Mouse (Mus musculus) limb, embryonic 13.5 days (tissue): ENCODE results near the gene Msh5. TPM values are rescaled to one million over a fixed set of nuclear protein-coding genes. Genes with fewer than 3 reads are reported as not detected.

Source experiments
- ATAC-seq: fragments of 200-750 bp; cut with Nextera tagmentation; 2 replicates; pipeline ENCODE4 v1.8.0; 2017; ENCODE audit warnings: low read depth, moderate number of reproducible peaks, moderate TSS enrichment; ENCODE audit not compliant: low FRiP score
- H3K27ac ChIP-seq: fragments of 300-500 bp; sonication (generic); 2 replicates; pipeline ENCODE4 v1.5.1; 2015; ENCODE audit warnings: inconsistent platforms, mild to moderate bottlenecking, moderate library complexity
- H3K27me3 ChIP-seq: fragments of 300-500 bp; sonication (generic); 2 replicates; pipeline ENCODE4 v1.6.1; 2015; ENCODE audit warnings: mild to moderate bottlenecking, inconsistent platforms
- H3K36me3 ChIP-seq: fragments of 300-500 bp; sonication (generic); 2 replicates; pipeline ENCODE4 v1.6.1; 2015; ENCODE audit warnings: inconsistent platforms, mild to moderate bottlenecking, moderate library complexity
- H3K4me1 ChIP-seq: fragments of 300-500 bp; sonication (generic); 2 replicates; pipeline ENCODE4 v1.6.1; 2015; ENCODE audit warnings: inconsistent platforms
- H3K4me2 ChIP-seq: fragments of 300-500 bp; sonication (generic); replicated peaks from 2 replicates; pipeline ENCODE4 v1.6.1; 2015; ENCODE audit warnings: inconsistent platforms, mild to moderate bottlenecking, moderate library complexity
- H3K4me3 ChIP-seq: fragments of 300-500 bp; sonication (generic); 2 replicates; pipeline ENCODE4 v1.5.1; 2015; ENCODE audit warnings: moderate library complexity, mild to moderate bottlenecking, inconsistent platforms
- H3K9ac ChIP-seq: fragments of 300-500 bp; sonication (generic); 2 replicates; pipeline ENCODE4 v1.6.1; 2015; ENCODE audit warnings: mild to moderate bottlenecking, inconsistent platforms
- H3K9me3 ChIP-seq: fragments of 300-500 bp; sonication (generic); 2 replicates; pipeline ENCODE4 v1.6.1; 2016; ENCODE audit warnings: inconsistent platforms
- WGBS: fragments of 180-500 bp; shearing (Covaris S2); methylation state at CpG from one replicate; pipeline ENCODE4 v1.1.7; 2015; 5-methylcytosine and 5-hydroxymethylcytosine counted together
- polyA plus RNA-seq: library from polyadenylated mRNA; unstranded; fragments of >200 nt; fragmentation: Nextera tagmentation; extraction: Ambion mirVana; gene quantifications from 2 replicates; pipeline ENCODE4 v1.2.1, GENCODE M21; 2015

The Msh5 gene
- polyA plus RNA-seq, 1 experiment from 2014 or later, result 2.6 TPM

GRCm38 (mm10) chr17:35024261-35024660 is 22.3 kb downstream of the Msh5 start:
- H3K9ac ChIP-seq, result peak overlapping the region; percentile 31; the same call in 1 of the 2 replicates
- WGBS, result 73% methylated on average over 13 of the region's 13 CpGs
- H3K4me1 ChIP-seq, result peaks cover 33% of the 10 kb centered on the region
- H3K9me3 ChIP-seq, result no peaks in the 10 kb centered on the region
- no peak overlapping the region for H3K4me2 ChIP-seq
- H3K27ac ChIP-seq, result no peak overlapping the region
- ATAC-seq, result no peak
- H3K27me3 ChIP-seq, result no peaks in the 10 kb centered on the region
- no peak overlapping the region for H3K4me3 ChIP-seq
- H3K36me3 ChIP-seq, result no peaks in the 10 kb centered on the region

- H3K9ac ChIP-seq, result peak overlapping the region; percentile 31
- H3K4me2 ChIP-seq, result no peak overlapping the region
- H3K4me1 ChIP-seq, result peaks cover 33% of the 10 kb centered on the region
- ATAC-seq, result no peak
- H3K36me3 ChIP-seq, result no peaks in the 10 kb centered on the region
- no peaks in the 10 kb centered on the region for H3K9me3 ChIP-seq
- 67% methylated on average over 4 of the region's 4 CpGs for WGBS
- H3K27me3 ChIP-seq, result no peaks in the 10 kb centered on the region
- H3K4me3 ChIP-seq, result no peak overlapping the region
- H3K27ac ChIP-seq, result no peak overlapping the region
Measured at GRCm38 (mm10) chr17:35023756-35024155, 22.8 kb downstream of the Msh5 start.

DNA sequence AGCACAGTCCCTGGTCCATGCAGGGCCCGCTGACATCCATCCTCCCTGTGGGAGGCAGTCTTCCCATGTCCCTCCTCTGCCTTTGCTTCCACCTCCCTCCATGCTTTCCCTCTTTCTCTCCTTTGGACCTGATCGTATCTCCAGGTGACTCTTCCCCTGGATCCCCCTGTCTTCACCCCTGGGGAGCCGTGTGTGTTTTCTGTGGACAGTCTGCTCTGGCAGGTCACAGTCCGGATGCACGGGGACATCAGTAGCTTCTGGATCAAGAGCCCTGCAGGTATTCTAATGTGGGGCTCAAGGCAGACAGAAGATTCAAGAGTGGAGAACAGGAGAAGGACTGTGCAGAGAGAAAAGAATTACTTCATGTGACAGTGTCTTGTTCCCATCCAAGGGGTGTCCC is 23.3 kb downstream of the Msh5 start:
- Histone ChIP-seq H3K9ac (no peak overlapping the region; the same call in 1 of the 2 replicates), H3K27me3 (no peaks in the 10 kb centered on the region), H3K4me1 (peaks cover 33% of the 10 kb centered on the region), H3K27ac (no peak overlapping the region), H3K9me3 (no peaks in the 10 kb centered on the region), H3K4me3 (no peak overlapping the region), H3K4me2 (no peak overlapping the region), H3K36me3 (no peaks in the 10 kb centered on the region)
- ATAC-seq, result no peak
- 84% methylated on average over 5 of the region's 5 CpGs for WGBS

GRCm38 (mm10) chr17:35022541-35023060 is 23.9 kb downstream of the Msh5 start:
- no peaks in the 10 kb centered on the region for H3K27me3 ChIP-seq
- H3K27ac ChIP-seq, result no peak overlapping the region
- no peak overlapping the region for H3K4me3 ChIP-seq
- peaks cover 28% of the 10 kb centered on the region for H3K4me1 ChIP-seq
- peaks cover 3% of the 10 kb centered on the region; the same call in 1 of the 2 replicates for H3K36me3 ChIP-seq
- H3K9ac ChIP-seq, result no peak overlapping the region; the same call in 1 of the 2 replicates
- no peaks in the 10 kb centered on the region for H3K9me3 ChIP-seq
- WGBS, result 95% methylated on average over 8 of the region's 8 CpGs
- ATAC-seq, result no peak
- no peak overlapping the region for H3K4me2 ChIP-seq

DNA sequence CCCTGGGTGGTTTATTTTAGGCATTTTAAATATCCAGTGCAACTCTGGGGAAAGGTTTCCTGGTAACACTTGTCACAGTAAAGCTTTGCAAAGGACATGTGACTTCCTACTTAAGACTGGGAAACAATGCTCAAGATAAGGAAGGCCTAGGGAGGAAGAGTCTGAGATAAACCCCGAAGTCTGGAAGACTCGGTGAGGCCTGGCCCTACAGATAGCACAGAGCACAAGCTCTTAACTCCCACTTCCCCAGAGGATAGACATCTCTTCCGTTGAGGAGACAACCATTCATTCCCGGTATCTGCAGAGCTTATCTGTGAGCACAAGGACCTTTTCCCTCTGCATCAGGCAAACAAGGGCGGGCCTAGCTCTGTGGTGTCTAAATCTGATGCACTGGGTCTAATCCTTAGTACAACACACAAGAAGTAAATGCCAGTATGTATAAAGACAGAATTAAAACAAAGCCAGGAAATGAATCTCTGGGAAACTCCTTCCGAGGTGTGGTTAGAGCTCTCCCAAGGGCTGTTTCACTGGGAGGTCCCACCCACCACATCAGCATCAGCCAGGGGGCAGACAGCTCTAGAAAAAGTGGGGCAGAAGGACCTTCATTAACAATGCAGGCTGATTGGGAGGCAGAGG is 24.6 kb downstream of the Msh5 start:
- no peak overlapping the region for H3K4me2 ChIP-seq
- no peak for ATAC-seq
- no peak overlapping the region for H3K27ac ChIP-seq
- H3K9ac ChIP-seq, result no peak overlapping the region
- H3K4me1 ChIP-seq, result peaks cover 23% of the 10 kb centered on the region
- peaks cover 9% of the 10 kb centered on the region for H3K36me3 ChIP-seq
- H3K9me3 ChIP-seq, result no peaks in the 10 kb centered on the region
- 73% methylated on average over 6 of the region's 6 CpGs for WGBS
- no peaks in the 10 kb centered on the region for H3K27me3 ChIP-seq
- H3K4me3 ChIP-seq, result no peak overlapping the region

GRCm38 (mm10) chr17:35021163-35021808 is 25.3 kb downstream of the Msh5 start:
- 15% methylated on average over 17 of the region's 17 CpGs for WGBS

DNA sequence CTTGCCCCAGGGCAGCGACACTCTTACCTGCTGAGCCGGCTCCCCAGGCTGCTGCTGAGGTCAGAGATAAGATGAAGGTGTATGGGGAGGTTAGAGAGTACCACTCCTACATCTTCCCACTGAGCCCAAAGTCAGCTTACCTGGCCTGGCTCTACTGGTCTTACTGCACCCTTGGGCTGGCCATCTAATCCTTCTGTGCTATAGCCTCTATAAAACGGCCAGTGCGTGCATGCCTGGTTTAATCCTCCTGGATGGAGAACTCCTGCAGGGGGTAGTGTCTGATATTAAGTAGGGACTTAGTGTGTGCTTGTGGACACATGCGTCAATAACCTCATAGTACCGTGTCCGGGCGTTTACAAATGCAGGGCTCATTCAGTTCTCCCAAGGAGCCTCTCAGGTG is 26.0 kb downstream of the Msh5 start:
- H3K27me3 ChIP-seq, result no peaks in the 10 kb centered on the region
- peaks cover 12% of the 10 kb centered on the region for H3K4me1 ChIP-seq
- 79% methylated on average over 8 of the region's 8 CpGs for WGBS
- H3K4me3 ChIP-seq, result no peak overlapping the region
- H3K4me2 ChIP-seq, result no peak overlapping the region
- no peaks in the 10 kb centered on the region for H3K9me3 ChIP-seq
- no peak overlapping the region for H3K27ac ChIP-seq
- no peak for ATAC-seq
- H3K36me3 ChIP-seq, result peaks cover 23% of the 10 kb centered on the region
- no peak overlapping the region for H3K9ac ChIP-seq

More at GRCm38 (mm10) chr17:35021163-35021808, 25.3 kb downstream of the Msh5 start:
- Histone ChIP-seq H3K36me3 (peaks cover 16% of the 10 kb centered on the region), H3K27ac (no peak overlapping the region), H3K27me3 (no peaks in the 10 kb centered on the region), H3K9me3 (no peaks in the 10 kb centered on the region), H3K4me2 (peak overlapping the region; percentile 46), H3K4me1 (peaks cover 17% of the 10 kb centered on the region), H3K4me3 (no peak overlapping the region), H3K9ac (no peak overlapping the region)
- ATAC-seq, result peak; percentile 20; the same call in 1 of the 2 replicates

- WGBS, result 72% methylated on average over 11 of the region's 11 CpGs
- no peaks in the 10 kb centered on the region for H3K27me3 ChIP-seq
- no peak overlapping the region for H3K4me3 ChIP-seq
- no peak overlapping the region for H3K9ac ChIP-seq
- no peaks in the 10 kb centered on the region for H3K9me3 ChIP-seq
- H3K4me2 ChIP-seq, result no peak overlapping the region
- no peak overlapping the region for H3K27ac ChIP-seq
- H3K4me1 ChIP-seq, result peaks cover 12% of the 10 kb centered on the region
- peaks cover 30% of the 10 kb centered on the region for H3K36me3 ChIP-seq
- ATAC-seq, result no peak
Measured at GRCm38 (mm10) chr17:35019894-35020293, 26.7 kb downstream of the Msh5 start.

- WGBS, result 86% methylated on average over 3 of the region's 3 CpGs
- Histone ChIP-seq H3K27me3 (no peaks in the 10 kb centered on the region), H3K4me1 (peaks cover 12% of the 10 kb centered on the region), H3K27ac (no peak overlapping the region), H3K36me3 (peaks cover 47% of the 10 kb centered on the region), H3K4me3 (no peak overlapping the region), H3K9ac (no peak overlapping the region), H3K9me3 (no peaks in the 10 kb centered on the region), H3K4me2 (no peak overlapping the region)
- no peak for ATAC-seq
Measured at GRCm38 (mm10) chr17:35018171-35018570, 28.4 kb downstream of the Msh5 start.

- 70% methylated on average over 14 of the region's 14 CpGs for WGBS
- no peak overlapping the region; the same call in 1 of the 2 replicates for H3K9ac ChIP-seq
- H3K27me3 ChIP-seq, result no peaks in the 10 kb centered on the region
- H3K9me3 ChIP-seq, result no peaks in the 10 kb centered on the region
- peaks cover 52% of the 10 kb centered on the region for H3K36me3 ChIP-seq
- no peak for ATAC-seq
- H3K27ac ChIP-seq, result no peak overlapping the region
- peaks cover 12% of the 10 kb centered on the region for H3K4me1 ChIP-seq
- H3K4me2 ChIP-seq, result no peak overlapping the region
- no peak overlapping the region for H3K4me3 ChIP-seq
Measured at GRCm38 (mm10) chr17:35017706-35018030, 28.9 kb downstream of the Msh5 start.

- no peak overlapping the region for H3K4me3 ChIP-seq
- H3K9ac ChIP-seq, result peak overlapping the region; percentile 35; the same call in 1 of the 2 replicates
- H3K27ac ChIP-seq, result no peak overlapping the region
- ATAC-seq, result no peak
- WGBS, result 78% methylated on average over 10 of the region's 10 CpGs
- no peaks in the 10 kb centered on the region for H3K27me3 ChIP-seq
- H3K9me3 ChIP-seq, result no peaks in the 10 kb centered on the region
- H3K4me1 ChIP-seq, result peaks cover 12% of the 10 kb centered on the region
- H3K4me2 ChIP-seq, result no peak overlapping the region
- peaks cover 58% of the 10 kb centered on the region for H3K36me3 ChIP-seq
Measured at GRCm38 (mm10) chr17:35016791-35017705, 29.5 kb downstream of the Msh5 start.

GRCm38 (mm10) chr17:35016376-35016775 is 30.2 kb downstream of the Msh5 start, which contains the start of gene Vwa7:
Gene Vwa7, plus strand, starts transcription at chr17:35016579.
- H3K9me3 ChIP-seq, result no peaks in the 10 kb centered on the region
- 62% methylated on average over 12 of the region's 12 CpGs for WGBS
- H3K9ac ChIP-seq, result peak within 1 kb of the TSS; percentile 35; the same call in 1 of the 2 replicates
- H3K27me3 ChIP-seq, result no peaks in the 10 kb centered on the region
- H3K27ac ChIP-seq, result no peak within 1 kb of the TSS
- peaks cover 65% of the 10 kb centered on the region for H3K36me3 ChIP-seq
- no peak within 1 kb of the TSS for H3K4me2 ChIP-seq
- peaks cover 7% of the 10 kb centered on the region for H3K4me1 ChIP-seq
- ATAC-seq, result no peak
- no peak within 1 kb of the TSS for H3K4me3 ChIP-seq
